Mouse (Mus musculus) urinary bladder, postnatal 4 days (tissue): ENCODE data around the gene Pdzd7.

Experiments
- DNase-seq, 2 experiments: peaks; one replicate each; pipeline ENCODE4 v3.0.0; 2021 to 2022; ENCODE audit warnings: low spot score in 2 of 2

Gene Pdzd7

DNA sequence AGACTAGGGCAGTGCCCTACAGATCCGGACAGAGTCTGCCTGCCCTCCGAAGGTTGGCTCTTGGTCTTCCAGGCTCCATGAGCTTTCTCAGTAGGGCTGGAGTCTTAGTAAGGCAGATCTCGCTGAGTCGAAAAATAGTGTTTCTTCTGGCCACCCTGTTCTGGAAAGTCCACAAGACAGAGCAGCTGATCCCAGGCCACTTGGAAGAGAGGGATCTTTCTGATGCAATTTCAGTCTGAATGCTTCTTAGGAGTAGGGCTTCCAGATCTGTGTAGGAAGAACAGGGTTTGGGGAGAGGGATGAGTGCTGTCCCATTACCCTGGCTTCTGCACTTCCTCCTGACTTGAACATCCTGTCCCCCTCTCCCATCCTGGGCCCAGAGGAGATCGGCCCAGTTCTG is at the start of gene Pdzd7:
Pdzd7 (minus strand) TSS at position 67 of the 400 bp plus-strand sequence.
- DNase-seq: no peak

DNA sequence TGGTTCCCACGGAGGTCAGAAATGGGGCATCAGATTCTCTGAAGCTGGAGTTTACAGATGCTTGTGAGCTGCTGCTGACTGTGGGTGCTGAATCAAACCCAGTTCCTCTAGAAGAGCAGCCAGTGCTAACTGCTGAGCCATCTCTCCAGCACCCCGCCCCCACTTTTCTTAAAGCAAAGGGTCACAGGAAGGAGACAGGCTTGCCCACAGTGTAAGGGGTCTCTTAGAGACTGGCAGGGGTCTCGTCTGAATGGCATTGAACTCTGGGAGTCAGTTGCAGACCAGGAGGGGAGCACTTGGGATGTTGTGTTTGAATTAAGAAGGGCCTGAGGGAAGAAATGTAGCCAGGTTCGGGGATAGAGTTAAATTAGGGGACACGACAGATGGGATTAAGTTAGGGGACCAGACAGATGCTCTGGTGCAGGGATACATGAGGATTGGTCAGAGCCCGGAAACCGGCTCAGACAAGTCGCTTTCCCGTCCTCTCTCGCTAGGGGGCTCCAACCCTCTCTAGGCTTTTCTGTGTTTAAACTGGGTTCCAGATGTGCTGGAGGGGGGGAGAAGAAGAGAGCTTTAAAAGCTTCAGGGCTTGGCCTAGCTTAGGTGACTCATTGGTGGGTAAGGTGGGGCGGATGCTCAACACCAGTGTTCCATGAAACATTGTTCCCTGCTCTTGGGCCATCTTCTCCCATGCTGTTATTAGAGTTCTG is 36.5 kb upstream of the Pdzd7 start:
- peak in 1 of 2 experiments; percentile 28 for DNase-seq

DNA sequence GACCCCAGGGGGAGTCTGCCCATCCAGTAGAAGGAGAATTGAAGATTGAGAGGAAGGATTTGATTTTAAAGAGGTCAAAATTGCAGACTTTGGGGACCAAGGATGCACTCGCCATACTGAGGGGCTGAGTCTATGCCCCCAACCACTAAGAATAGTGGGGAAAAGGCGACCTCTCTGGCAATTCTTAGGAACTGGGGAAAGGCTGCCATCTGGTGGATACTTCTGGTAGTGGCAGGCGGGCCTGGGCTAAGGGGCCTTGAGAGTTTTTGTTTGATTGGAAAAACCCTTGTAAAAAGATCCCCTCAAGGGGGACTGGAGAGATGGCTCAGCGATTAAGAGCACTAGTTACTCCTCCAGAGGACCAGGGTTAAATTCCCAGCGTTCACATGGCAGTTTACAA is 35.8 kb upstream of the Pdzd7 start:
- DNase-seq: peak; percentile 56 to 81

DNA sequence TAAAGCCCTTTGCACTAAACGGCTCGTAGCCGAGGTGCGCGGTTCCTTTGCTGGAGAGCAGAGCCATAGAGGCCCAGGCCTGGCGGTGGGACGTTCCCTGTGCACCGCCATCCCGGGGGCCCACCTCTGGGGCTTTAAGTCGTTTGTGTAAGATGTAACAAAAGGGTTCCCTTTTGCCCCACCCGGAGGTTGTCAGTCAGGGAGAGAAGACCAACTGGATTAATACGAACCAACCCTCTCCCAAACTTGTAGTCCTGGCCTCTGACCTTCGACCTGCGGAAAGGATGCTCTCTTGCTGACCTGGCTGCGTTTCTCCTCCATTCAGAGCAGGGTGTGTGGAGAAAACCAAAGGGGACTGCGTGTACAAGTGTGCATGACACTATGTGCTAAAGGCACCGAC is 35.2 kb upstream of the Pdzd7 start:
- DNase-seq: no peak

DNA sequence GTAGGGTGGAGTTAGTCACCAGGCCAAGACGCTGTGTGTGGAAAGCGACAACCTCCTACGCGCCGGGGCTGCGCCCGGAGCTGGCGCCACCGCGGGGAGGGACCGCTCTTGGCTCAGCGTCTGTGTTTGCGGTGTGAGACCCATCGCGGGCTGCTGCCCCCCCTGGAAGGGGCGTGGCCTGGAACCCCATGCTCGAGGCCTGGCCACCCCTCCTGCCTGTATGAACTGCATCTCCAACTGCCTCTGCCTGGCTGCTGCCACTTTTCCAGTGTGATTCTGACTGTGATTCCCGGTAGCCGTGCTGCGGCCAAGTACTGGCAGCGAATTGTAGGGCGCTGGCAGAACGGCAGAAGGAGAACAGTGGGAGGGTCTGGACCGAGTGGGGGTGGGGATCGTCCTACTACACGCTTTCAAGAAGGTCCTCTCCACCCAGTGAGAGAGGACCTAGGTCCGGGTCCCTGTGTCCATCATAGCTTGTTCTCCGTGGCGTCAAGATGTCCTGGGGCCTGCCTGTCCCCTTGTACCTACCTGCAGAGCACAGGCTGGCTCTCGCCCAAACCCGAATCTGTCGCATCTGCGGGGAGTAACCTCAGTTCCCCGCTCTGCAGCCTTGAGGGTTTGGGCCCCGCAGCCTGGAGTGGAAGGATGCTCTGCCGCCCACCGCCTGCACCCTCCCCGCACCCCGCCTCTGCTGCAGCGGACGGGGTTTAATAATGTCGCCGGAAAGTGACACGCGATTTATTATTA is 34.4 kb upstream of the Pdzd7 start:
- DNase-seq: peak; percentile 81

DNA sequence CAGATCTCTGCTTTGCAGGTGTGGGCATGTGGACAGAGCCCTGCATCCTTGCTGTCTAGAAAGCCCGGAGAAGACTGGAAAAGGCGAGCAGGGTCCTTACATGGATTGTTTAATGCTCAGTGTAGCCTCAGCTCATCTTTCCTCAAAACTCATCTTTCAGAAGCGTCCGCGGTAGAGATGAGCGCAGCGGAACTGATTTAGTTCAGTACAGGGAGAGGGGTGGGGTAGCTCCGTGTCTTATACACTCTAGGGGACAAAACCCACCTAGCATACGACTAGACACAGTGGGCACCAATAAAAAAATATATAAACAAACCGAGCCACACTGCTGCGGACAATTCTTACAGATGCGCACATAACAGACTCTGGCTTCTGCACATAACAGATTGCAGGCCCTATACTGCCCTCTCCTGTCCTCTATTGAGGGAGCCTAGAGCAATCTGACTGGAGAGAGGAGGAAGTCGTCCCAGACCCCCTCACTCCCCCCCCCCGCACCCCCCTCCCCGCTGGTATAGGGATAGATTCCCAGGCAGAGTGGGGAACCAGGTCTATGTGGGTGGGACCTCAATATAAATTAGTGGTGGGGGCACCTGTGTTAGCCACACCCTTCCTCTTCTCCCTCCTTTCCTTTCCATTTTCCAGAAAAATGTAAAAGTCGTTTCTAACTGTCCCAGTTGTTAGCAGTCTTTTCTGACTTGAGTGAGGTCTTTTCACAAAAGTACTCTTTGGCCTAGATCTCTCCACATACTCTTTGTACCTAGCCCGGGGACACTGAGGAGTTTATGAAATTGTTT is 33.7 kb upstream of the Pdzd7 start:
- no peak for DNase-seq

DNA sequence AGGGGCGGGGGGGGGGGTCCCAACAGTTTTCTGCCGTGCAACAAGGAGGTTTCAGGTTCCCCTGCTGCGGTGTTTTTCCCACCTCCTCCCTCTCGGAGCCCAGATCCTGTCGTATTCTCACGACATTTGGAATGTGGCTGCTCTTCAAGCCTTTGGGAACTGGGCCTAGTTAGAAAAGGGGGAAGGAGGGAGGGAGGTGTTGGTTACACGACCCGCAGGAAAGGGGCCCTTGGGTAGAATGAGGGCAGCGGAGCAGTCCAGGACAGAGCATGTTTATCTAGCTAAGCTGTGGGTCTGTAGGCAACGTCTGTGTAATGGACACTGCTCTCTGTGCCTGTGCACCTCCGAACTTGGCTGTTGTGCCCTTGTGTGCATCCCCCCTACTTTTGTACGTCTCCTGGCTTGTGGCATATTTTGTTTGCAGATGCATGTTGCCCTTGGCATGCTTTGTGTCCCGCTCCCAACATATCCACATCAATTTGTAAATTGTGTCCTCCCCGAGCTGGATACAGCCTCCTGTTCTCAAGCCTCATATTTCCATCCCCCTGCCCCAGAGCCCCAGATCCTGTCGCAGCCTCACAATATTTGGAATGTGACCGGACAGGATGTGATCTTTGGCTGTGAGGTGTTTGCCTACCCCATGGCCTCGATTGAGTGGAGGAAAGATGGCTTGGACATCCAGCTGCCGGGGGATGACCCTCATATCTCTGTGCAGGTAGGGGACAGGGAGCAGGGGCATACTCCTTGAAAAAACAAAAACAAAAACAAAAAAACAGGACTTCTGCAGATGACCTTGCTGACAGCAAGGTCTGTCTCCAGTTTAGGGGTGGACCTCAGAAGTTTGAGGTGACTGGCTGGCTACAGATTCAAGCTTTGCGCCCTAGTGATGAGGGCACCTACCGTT is 32.5 kb upstream of the Pdzd7 start:
- no peak for DNase-seq

DNA sequence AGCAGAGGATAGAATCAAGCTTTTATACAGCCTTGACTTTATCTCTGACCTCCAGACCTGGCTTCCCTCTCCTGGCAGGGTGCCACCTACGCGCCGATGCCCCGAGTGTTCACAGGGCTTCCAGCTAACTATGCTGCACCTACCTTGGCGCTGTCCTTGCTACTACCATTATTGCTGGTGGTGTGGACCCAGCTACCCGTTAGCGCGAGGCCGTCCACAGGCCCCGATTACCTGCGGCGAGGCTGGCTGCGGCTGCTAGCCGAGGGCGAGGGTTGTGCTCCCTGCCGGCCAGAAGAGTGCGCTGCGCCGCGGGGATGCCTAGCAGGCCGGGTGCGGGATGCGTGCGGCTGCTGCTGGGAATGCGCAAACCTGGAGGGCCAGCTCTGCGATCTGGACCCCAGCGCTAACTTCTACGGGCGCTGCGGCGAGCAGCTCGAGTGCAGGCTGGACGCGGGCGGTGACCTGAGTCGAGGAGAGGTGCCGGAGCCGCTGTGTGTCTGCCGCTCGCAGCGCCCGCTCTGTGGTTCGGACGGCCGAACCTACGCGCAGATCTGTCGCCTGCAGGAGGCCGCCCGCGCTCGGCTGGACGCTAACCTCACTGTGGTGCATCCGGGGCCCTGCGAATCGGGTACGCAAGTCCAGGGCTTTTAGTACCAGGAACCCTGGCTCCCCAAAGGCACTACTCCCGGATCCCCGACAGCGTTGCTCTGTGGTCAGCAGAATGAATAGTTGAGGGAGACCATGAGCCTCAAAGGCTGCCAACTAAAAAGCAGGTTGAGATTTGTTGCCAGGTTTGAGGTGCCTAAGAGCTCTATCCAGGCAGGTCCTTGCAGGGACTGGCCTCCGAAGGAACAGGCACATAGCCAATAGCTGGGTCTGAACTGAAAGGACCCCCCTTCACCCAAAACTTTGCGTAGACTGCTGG is 31.3 kb upstream of the Pdzd7 start:
- DNase-seq: peak in 1 of 2 experiments; percentile 60

DNA sequence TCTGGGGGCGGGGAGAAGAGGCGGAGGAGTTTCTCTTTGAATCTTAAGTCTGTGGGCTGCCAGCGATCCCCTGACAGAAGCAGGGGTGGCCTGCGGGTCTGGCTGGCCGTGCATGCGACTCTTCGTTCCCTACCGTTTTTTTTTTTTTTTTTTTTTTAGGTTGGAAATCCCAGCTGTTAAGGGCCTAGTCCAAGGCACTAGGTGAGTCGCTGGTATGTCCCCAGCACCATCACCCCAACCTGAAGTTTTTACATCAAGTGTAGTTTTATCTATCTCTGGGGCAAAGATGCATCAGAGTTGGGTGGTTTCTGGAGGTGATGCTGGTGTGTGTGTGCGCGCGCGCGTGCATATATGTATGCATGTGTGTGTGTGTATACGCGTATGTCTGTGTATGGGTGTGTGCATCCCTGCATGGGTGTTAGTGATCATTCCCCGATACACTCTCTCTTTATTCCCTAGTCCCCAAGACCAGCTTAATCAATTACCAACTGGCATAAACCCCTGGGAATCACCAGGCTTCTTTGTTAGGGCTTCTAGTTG is 30.6 kb upstream of the Pdzd7 start:
- no peak for DNase-seq

DNA sequence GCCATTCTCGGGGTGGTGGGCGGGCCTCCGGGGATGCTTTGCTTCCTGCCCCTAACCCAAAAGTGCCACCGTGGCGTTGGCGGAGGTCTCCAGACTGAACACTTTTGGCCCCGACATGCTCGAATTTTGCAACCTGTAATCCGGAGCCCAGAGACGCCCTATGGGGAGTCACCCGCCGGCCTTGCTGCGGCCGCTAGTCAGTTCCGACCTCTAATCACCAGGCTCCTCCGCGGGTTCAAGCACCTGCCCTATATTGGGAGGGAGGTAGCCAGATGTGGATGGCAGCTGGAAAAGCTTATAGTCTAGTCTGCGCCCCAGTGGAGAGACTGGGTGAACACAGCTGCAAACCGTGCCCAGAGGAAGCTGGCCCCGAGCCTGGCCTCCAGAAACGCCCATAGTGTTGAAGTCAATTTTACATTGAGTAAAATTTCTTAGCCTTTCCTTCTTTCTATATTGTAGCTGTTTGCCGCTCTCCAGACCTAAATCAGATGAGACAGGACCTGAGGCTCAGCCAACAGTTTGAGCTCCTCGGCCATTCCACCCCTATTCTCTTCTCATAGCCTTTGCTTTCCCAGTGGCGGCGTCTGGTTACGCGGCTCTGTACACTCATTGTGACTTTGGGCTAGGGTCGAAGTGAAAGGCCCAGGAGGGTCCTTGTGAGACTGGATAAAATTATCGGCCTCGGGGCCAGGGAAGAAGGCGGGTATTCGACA is 30.0 kb upstream of the Pdzd7 start:
- peak in 1 of 2 experiments; percentile 41 for DNase-seq

DNA sequence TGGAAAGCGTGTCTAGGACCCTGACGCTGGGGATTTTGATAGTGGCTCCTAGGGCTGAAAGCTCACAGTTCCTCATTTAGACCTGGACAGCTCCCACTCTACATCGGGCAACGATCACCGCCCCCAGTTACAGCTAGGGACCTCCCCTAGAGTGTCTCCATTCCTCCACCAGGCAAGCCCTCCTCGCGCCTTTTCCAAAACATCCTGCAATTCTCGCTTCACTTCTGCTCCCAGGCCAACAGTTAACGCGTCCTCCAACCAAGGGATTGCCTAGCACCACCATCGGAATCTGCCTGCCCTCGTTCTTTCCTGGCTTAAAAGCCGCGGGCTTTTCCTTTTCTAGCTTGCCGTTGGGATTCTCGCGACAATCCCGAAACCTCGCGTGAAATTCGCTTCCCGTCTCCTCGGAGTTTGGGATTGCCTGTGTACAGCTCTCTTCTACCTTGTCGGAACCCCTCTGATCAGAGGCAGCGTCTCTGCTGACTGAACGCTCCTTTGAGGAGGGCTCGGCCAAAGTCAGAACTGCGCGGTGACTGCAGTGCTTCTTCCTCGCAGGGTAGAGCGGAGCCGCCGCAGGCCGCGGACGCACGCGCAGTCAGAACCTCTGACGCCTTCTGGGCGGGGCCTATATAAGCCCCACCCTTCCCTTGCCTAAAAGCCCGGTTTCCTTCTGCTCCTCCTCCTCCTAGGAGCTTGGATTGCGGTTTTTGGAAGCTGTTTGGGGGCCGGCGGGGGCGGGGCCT is 29.2 kb upstream of the Pdzd7 start, which contains the start of gene Kazald1:
Kazald1 (plus strand) TSS at position 662 of the 743 bp plus-strand sequence.
- peak; percentile 92 to 93 for DNase-seq

DNA sequence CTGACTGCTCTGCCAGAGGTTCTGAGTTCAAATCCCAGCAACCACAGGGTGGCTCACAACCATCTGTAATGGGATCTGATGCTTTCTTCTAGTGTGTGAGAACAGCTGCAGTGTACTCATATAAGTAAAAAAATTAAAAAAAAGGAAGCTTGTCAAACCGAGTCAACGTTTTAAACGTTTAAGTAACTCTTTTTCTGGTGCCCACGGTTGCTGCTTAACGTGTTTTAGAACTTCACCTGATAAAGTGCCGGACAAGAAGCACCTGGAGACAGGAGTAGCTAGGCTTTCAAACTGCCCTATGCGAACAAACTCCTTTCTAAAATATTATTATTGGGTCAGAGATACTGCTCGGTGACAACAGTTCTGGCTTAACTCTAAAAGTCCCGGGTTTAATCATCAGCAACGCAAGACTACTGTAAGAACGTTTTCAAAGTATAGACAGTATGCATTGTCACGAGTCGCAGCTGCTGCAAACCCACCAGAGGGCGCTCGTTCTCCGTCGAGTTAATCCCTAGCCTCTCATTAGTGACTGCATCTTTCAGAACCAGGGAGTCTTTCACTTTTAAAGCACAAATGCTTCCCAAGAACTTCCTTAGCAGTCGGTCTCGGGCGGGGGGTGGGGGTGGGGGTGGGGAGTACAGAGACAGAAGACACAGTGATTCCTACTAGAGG is 28.5 kb upstream of the Pdzd7 start:
- DNase-seq: peak; percentile 71 to 92

DNA sequence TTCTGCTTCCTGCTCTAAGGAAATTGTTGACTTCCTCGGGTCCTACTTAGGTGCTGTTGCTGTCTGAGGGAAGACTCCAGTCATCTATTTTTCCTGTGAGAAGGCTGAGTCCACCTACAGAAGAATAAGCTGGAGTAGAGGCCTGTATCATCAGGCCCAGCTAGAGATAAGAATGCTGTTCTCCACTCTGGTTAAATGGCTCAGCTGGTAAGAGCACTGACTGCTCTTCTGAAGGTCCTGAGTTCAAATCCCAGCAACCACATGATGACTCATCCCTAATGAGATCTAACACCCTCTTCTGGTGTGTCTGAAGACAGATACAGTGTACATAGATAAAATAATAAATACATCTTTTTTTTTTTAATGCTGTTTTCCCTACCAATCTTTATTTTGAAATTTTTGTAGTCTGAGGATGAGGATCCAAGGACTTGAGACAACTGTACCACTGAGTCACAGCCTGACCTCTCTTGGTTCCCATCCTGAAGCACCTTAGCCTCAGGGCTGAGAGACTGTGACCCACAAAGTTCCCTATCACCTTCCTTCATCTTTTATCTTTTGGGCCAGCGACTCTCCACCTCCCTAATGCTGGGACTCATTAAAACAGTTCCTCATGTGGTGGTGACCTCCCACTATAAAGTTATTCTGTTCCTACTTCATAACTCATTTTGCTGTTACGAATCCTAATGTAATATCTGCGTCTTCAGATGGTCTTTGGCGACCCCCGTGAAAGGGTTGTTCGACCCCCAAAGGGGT is 22.4 kb upstream of the Pdzd7 start:
- no peak for DNase-seq

DNA sequence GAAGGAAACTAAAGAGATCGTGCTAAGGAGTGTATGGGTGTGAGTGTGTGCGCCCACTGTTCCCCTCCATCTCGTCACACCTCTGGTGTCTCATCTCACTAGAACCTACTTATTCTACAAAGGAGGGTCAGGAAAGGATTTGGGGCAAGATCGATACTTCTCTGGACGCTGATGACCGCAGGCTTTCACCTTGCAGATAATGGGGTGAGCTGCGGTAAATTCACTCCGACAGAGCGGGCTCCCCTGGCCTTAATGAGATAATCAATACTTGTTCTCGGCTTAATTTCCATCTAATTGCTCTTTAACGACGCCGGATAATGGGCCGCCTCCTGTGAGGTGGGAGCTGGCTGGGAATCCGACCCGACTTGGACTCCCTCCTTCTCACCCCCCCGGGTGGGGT is 21.7 kb upstream of the Pdzd7 start:
- no peak for DNase-seq

DNA sequence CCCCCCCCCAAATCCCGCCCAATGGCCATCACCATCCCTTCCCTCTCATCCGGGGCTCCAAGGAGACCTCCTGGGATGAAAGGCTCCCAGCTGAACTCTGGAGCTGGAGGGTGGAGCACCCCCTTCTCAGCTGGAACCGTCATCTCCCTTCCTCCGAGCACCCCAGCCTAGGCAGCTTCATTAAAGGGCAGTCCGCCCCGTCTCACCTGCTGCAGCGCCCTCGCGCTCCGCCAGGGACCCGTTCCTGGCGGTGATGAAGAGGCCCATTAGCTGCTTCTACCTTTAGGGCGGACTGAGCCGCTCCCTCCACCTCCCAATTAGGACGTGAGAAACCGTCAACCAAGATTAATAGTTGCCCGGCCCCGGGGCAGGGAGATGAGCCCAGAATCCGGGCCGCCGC is 19.7 kb upstream of the Pdzd7 start:
- no peak for DNase-seq

DNA sequence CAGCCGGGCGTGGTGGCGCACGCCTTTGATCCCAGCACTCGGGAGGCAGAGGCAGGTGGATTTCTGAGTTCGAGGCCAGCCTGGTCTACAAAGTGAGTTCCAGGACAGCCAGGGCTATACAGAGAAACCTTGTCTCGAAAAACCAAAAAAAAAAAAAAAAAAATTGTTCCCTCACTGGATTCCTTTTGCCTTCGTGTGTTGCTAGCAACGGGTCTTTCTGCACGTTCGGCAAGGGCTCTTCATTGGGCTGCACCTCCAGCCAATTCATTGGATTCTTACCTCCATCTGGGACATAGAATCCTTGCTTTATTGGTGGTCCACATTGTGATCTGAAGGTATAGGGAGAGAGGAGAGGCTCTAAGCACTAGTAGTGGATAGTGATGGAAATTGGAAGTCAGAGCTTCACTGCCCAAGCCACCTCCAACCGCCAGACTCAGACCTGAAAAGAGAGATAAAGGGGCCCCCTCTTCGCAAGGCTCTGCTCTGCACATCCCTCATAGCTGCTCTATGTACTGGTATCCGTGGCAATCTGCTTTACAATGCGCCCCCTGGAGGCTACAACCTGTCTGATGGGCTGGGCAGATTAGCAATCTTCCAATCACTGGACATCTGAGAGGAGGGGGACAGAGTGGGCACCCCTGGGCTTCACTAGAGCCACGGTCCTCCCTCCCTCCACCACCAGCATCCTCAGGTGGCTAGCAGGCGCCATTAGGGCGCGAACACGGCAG is 18.2 kb upstream of the Pdzd7 start:
- DNase-seq: no peak

DNA sequence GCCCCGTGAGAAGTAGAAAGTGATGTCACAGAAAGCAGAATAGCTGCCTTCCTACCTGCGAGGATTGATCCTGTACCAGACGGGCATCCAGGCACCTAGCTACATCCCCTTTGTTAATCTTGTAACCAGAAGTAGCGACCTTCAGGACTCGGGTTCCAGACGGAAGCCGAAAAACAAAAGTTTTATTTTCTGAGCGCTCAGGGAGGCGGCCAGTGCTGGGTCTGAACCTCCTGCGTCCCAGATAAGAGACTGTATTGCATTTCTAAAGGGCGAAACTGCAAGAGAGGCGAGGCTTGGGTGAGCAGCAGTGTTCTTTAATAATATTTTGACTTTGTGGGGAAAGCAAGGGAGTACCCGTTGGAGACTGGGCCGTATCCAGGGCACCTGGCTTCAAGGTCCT is 13.3 kb upstream of the Pdzd7 start:
- peak in 1 of 2 experiments; percentile 16 for DNase-seq
